Mouse (Mus musculus): ENCODE measurements at regions not wholly inside any gene's neighbourhood (a gene's known extent, or its start where the extent isn't known, plus 50 kb on each side); places are given as distances from the start of the nearest gene placed in this dataset.

DNA sequence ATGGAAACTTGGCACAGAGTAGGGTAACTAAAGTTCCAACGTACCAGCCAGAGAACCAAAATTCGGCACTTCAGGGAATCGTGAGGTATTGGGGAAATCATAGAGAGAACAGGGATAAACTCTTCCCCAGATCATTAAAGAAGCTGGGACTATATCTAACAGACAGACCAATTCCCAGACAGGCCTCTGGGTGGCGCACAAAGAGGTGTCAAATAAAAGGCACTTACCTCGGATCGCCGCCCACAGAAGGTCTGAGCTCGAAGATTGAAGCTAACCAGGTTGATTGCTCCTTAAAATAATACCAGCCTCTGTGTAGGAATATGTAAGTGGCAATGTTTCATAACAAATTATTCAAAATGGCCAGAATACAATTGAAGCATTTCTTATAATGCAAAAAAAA, 151.2 kb downstream of the CK137956 start:
- no peaks in the 10 kb centered on the region for H3K9me3 ChIP-seq (replicated peaks; ENCODE audit: control insufficient read depth, insufficient read depth, low read length, poor library complexity, severe bottlenecking)
- H3K27me3 ChIP-seq (ENCODE audit: control insufficient read depth, insufficient read depth, low read length, poor library complexity, severe bottlenecking), result no peaks in the 10 kb centered on the region
- H3K4me3 ChIP-seq (ENCODE audit: low read depth, low read length), result no peak overlapping the region

DNA sequence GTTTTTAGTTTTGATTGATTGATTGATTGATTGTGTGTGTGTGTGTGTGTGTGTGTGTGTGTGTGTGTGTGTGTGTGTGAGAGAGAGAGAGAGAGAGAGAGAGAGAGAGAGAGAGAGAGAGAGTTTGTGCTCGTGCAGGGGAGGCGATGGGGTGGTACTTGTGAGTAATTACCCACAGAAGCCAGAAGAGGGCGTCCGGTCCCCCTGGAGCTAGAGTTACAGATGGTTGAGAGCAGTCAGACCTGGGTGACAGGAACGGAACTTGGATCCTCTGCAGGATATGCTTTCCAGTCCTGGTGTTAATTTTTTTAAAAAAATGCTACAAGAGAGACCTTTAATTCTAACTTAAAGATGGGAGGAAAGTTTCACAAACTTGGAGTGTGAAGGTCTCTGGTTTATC, 151.7 kb downstream of the CK137956 start:
- Histone ChIP-seq H3K4me1 (ENCODE audit: control insufficient read depth, insufficient read depth, low read length) (no peaks in the 10 kb centered on the region), H3K27ac (ENCODE audit: insufficient read depth, low read length) (no peak overlapping the region), H3K4me3 (ENCODE audit: low read depth, low read length) (no peak overlapping the region), H3K27me3 (ENCODE audit: control insufficient read depth, insufficient read depth, low read length, poor library complexity, severe bottlenecking) (no peaks in the 10 kb centered on the region), H3K9ac (ENCODE audit: low read depth, poor library complexity, severe bottlenecking) (no peak overlapping the region), H3K9me3 (replicated peaks; ENCODE audit: control insufficient read depth, insufficient read depth, low read length, poor library complexity, severe bottlenecking) (no peaks in the 10 kb centered on the region), H3K36me3 (ENCODE audit: control insufficient read depth, insufficient read depth, low read length, poor library complexity, severe bottlenecking) (no peaks in the 10 kb centered on the region)
- TF ChIP-seq EP300 (IDR thresholded peaks at IDR 0.05; ENCODE audit: insufficient read depth, low read depth, low read length) (no peak), CTCF (IDR thresholded peaks at IDR 0.05; ENCODE audit: low read depth, low read length) (peak; percentile 51)

More for the DNA sequence above, 151.2 kb downstream of the CK137956 start:
- H3K9ac ChIP-seq (ENCODE audit: low read depth, poor library complexity, severe bottlenecking), result no peak overlapping the region
- no peak for TF ChIP-seq POLR2A (IDR thresholded peaks at IDR 0.05; ENCODE audit: insufficient read depth, low read length)
- TF ChIP-seq EP300 (IDR thresholded peaks at IDR 0.05; ENCODE audit: insufficient read depth, low read depth, low read length), result no peak
- TF ChIP-seq CTCF (IDR thresholded peaks at IDR 0.05; ENCODE audit: low read depth, low read length), result peak; percentile 29
- H3K27ac ChIP-seq (ENCODE audit: insufficient read depth, low read length), result no peak overlapping the region
- no peaks in the 10 kb centered on the region for H3K4me1 ChIP-seq (ENCODE audit: control insufficient read depth, insufficient read depth, low read length)
- H3K36me3 ChIP-seq (ENCODE audit: control insufficient read depth, insufficient read depth, low read length, poor library complexity, severe bottlenecking), result no peaks in the 10 kb centered on the region

DNA sequence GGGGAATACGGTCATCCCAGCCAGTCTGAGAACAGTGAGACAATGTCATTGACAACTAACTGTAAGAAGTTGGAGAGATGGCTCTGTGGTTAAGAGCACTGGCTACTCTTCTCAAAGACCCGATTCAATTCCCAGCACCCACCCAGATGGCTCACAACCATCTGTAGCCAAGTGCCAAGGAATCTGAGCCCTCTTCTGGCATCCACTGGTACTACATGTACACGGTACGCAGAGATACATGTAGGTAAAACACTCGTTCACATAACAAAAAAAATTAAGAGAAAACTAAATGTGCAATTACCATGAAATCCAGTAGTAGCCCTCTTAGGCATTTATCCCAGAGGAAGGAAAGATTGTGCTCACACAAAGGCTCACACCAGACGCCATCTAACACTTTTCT, 156.1 kb downstream of the CK137956 start:
- Histone ChIP-seq H3K27me3 (ENCODE audit: control insufficient read depth, insufficient read depth, low read length, poor library complexity, severe bottlenecking) (no peaks in the 10 kb centered on the region), H3K36me3 (ENCODE audit: control insufficient read depth, insufficient read depth, low read length, poor library complexity, severe bottlenecking) (no peaks in the 10 kb centered on the region), H3K27ac (ENCODE audit: insufficient read depth, low read length) (no peak overlapping the region), H3K9ac (ENCODE audit: low read depth, poor library complexity, severe bottlenecking) (no peak overlapping the region), H3K4me3 (ENCODE audit: low read depth, low read length) (no peak overlapping the region), H3K9me3 (replicated peaks; ENCODE audit: control insufficient read depth, insufficient read depth, low read length, poor library complexity, severe bottlenecking) (peaks cover 18% of the 10 kb centered on the region), H3K4me1 (ENCODE audit: control insufficient read depth, insufficient read depth, low read length) (no peaks in the 10 kb centered on the region)
- no peak for TF ChIP-seq CTCF (IDR thresholded peaks at IDR 0.05; ENCODE audit: low read depth, low read length)

DNA sequence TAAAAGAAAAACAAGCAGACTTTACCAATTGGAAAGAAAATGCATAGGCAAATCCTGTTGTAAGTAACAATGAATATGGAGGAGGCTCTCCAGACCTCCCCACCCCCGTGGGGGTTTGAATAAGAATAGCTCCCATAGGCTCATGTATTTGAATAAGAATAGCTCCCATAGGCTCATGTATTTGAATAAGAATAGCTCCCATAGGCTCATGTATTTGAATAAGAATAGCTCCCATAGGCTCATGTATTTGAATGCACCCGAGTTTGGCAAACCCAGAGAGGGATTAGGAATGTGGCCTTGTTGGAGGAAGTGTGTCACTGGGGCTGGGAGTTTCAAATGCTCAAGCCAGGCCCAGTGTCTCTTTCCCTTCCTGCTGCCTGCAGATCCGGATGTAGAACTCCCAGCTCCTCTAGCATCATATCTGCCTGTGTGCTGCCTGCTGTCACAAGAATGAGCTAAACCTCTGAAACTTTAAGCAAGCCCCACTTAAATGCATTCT, 158.7 kb downstream of the CK137956 start:
- TF ChIP-seq CTCF (IDR thresholded peaks at IDR 0.05; ENCODE audit: low read depth, low read length) (no peak), POLR2A (IDR thresholded peaks at IDR 0.05; ENCODE audit: insufficient read depth, low read length) (no peak), EP300 (IDR thresholded peaks at IDR 0.05; ENCODE audit: insufficient read depth, low read depth, low read length) (no peak)
- no peak overlapping the region for H3K4me3 ChIP-seq (ENCODE audit: low read depth, low read length)
- H3K36me3 ChIP-seq (ENCODE audit: control insufficient read depth, insufficient read depth, low read length, poor library complexity, severe bottlenecking), result no peaks in the 10 kb centered on the region
- no peaks in the 10 kb centered on the region for H3K4me1 ChIP-seq (ENCODE audit: control insufficient read depth, insufficient read depth, low read length)
- H3K9ac ChIP-seq (ENCODE audit: low read depth, poor library complexity, severe bottlenecking), result no peak overlapping the region
- H3K9me3 ChIP-seq (replicated peaks; ENCODE audit: control insufficient read depth, insufficient read depth, low read length, poor library complexity, severe bottlenecking), result peaks cover 18% of the 10 kb centered on the region
- no peaks in the 10 kb centered on the region for H3K27me3 ChIP-seq (ENCODE audit: control insufficient read depth, insufficient read depth, low read length, poor library complexity, severe bottlenecking)
- no peak overlapping the region for H3K27ac ChIP-seq (ENCODE audit: insufficient read depth, low read length)

DNA sequence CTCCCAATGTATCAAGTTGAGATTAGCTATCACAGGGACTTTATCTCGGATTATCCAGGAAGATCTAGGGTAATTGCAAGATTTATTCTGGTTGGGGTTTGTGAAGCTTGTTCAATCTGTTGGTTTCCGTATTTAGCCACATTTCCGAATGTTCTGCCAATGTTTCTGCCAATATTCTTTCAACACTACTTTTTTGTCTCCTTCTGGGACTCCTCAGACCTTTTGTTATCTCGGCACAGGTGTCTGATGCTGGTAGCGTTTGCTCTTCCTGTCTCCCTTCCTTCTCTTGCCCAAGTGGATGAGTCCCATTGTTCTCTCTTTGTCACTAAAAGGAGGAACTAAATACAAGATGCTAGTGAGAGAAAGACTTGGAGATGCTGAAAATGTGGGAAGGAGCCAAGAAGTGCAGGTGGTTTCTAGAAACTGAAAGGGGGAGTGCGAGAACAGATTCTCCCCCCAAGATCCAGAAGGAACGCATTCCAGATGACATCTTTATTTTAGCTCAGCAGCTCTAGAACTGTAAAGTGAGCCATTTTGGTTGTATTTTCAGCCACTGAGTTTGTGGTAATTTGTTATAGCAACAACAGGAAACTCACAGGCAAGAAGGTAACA, 159.7 kb downstream of the CK137956 start:
- no peak for TF ChIP-seq CTCF (IDR thresholded peaks at IDR 0.05; ENCODE audit: low read depth, low read length)
- TF ChIP-seq EP300 (IDR thresholded peaks at IDR 0.05; ENCODE audit: insufficient read depth, low read depth, low read length), result no peak
- no peak for TF ChIP-seq POLR2A (IDR thresholded peaks at IDR 0.05; ENCODE audit: insufficient read depth, low read length)
- no peaks in the 10 kb centered on the region for H3K4me1 ChIP-seq (ENCODE audit: control insufficient read depth, insufficient read depth, low read length)
- H3K27me3 ChIP-seq (ENCODE audit: control insufficient read depth, insufficient read depth, low read length, poor library complexity, severe bottlenecking), result no peaks in the 10 kb centered on the region
- H3K36me3 ChIP-seq (ENCODE audit: control insufficient read depth, insufficient read depth, low read length, poor library complexity, severe bottlenecking), result no peaks in the 10 kb centered on the region
- no peak overlapping the region for H3K9ac ChIP-seq (ENCODE audit: low read depth, poor library complexity, severe bottlenecking)
- H3K9me3 ChIP-seq (replicated peaks; ENCODE audit: control insufficient read depth, insufficient read depth, low read length, poor library complexity, severe bottlenecking), result peaks cover 18% of the 10 kb centered on the region
- no peak overlapping the region for H3K4me3 ChIP-seq (ENCODE audit: low read depth, low read length)
- H3K27ac ChIP-seq (ENCODE audit: insufficient read depth, low read length), result no peak overlapping the region

DNA sequence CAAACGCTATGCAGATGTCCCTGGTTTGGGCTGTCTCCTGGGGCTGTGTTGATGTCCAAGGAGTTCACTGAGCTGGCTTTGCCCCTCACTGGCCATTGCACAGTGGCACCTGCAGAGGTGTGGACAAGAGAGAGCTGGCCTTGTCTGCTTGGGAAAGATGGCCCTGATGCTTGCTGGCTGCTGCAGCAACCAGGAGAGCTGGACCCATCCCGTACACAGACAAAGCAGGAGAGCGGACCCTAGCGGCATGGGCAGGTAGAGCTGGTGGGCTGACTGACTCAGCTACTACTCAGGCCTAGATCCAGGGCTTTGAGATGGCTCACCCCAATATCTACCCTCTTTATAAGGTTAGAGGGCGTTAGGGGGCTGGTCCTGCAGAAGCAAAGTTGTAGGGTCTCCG, 161.7 kb downstream of the CK137956 start:
- no peak overlapping the region for H3K4me3 ChIP-seq (ENCODE audit: low read depth, low read length)
- TF ChIP-seq CTCF (IDR thresholded peaks at IDR 0.05; ENCODE audit: low read depth, low read length), result peak; percentile 25
- no peak for TF ChIP-seq EP300 (IDR thresholded peaks at IDR 0.05; ENCODE audit: insufficient read depth, low read depth, low read length)
- no peak for TF ChIP-seq POLR2A (IDR thresholded peaks at IDR 0.05; ENCODE audit: insufficient read depth, low read length)
- no peaks in the 10 kb centered on the region for H3K27me3 ChIP-seq (ENCODE audit: control insufficient read depth, insufficient read depth, low read length, poor library complexity, severe bottlenecking)
- no peaks in the 10 kb centered on the region for H3K36me3 ChIP-seq (ENCODE audit: control insufficient read depth, insufficient read depth, low read length, poor library complexity, severe bottlenecking)
- H3K27ac ChIP-seq (ENCODE audit: insufficient read depth, low read length), result no peak overlapping the region
- peaks cover 18% of the 10 kb centered on the region for H3K9me3 ChIP-seq (replicated peaks; ENCODE audit: control insufficient read depth, insufficient read depth, low read length, poor library complexity, severe bottlenecking)
- H3K4me1 ChIP-seq (ENCODE audit: control insufficient read depth, insufficient read depth, low read length), result no peaks in the 10 kb centered on the region
- H3K9ac ChIP-seq (ENCODE audit: low read depth, poor library complexity, severe bottlenecking), result no peak overlapping the region
